Mouse (Mus musculus) lung, postnatal 0 days (tissue): ENCODE results near the gene Dennd2c. TPM values are rescaled to one million over a fixed set of nuclear protein-coding genes. Genes with fewer than 3 reads are reported as not detected.

Experiments used
- ATAC-seq: fragments of 200-750 bp; cut with Nextera tagmentation; 2 replicates; pipeline ENCODE4 v1.8.0; 2017; ENCODE audit warnings: moderate library complexity
- DNase-seq: peaks from one replicate; pipeline ENCODE4 v3.0.0-alpha.2; 2016; ENCODE audit warnings: low spot score
- H3K27ac ChIP-seq: fragments of 300-500 bp; sonication (generic); 2 replicates; pipeline ENCODE4 v1.5.1; 2014; ENCODE audit warnings: antibody characterized with exemption, mild to moderate bottlenecking, low read length, mixed read lengths
- H3K27me3 ChIP-seq: fragments of 300-500 bp; sonication (generic); replicated peaks from 2 replicates; pipeline ENCODE4 v1.6.1; 2014; ENCODE audit warnings: low read length, mixed read lengths; ENCODE audit not compliant: insufficient read depth
- H3K36me3 ChIP-seq: fragments of 300-500 bp; sonication (generic); 2 replicates; pipeline ENCODE4 v1.6.1; 2014; ENCODE audit warnings: low read length, mixed read lengths; ENCODE audit not compliant: insufficient read depth
- H3K4me1 ChIP-seq: fragments of 300-500 bp; sonication (generic); 2 replicates; pipeline ENCODE4 v1.6.1; 2014; ENCODE audit warnings: antibody characterized with exemption, low read depth, low read length, mixed read lengths; ENCODE audit not compliant: insufficient read depth
- H3K4me2 ChIP-seq: fragments of 300-500 bp; sonication (generic); replicated peaks from 2 replicates; pipeline ENCODE4 v1.6.1; 2014; ENCODE audit warnings: low read depth, mild to moderate bottlenecking, low read length, moderate library complexity, mixed read lengths
- H3K4me3 ChIP-seq: fragments of 300-500 bp; sonication (generic); 2 replicates; pipeline ENCODE4 v1.5.1; 2014; ENCODE audit warnings: low read depth, low read length
- H3K9ac ChIP-seq: fragments of 300-500 bp; sonication (generic); replicated peaks from 2 replicates; pipeline ENCODE4 v1.6.1; 2014; ENCODE audit warnings: low read depth, mild to moderate bottlenecking
- H3K9me3 ChIP-seq: fragments of 300-500 bp; sonication (generic); 2 replicates; pipeline ENCODE4 v1.6.1; 2016; ENCODE audit warnings: low read length, mixed read lengths
- CTCF ChIP-seq: IDR thresholded peaks from 2 replicates; pipeline ENCODE4 v1.5.1; 2016; ENCODE audit warnings: antibody characterized with exemption, mild to moderate bottlenecking
- EP300 ChIP-seq: IDR thresholded peaks from 2 replicates; pipeline ENCODE4 v1.6.1; 2016; ENCODE audit warnings: antibody characterized with exemption, mild to moderate bottlenecking, control low read depth
- WGBS: fragments of 180-500 bp; shearing (Covaris S2); extraction: QIAGEN DNeasy Blood & Tissue Kit; methylation state at CpG from one replicate; pipeline ENCODE4 v1.1.7; 2014; 5-methylcytosine and 5-hydroxymethylcytosine counted together
- polyA plus RNA-seq: library from polyadenylated mRNA; unstranded; fragments of >200 nt; fragmentation: Nextera tagmentation; extraction: Ambion mirVana; gene quantifications from 2 replicates; pipeline ENCODE4 v1.2.1, GENCODE M21; 2015

Dennd2c gene
- polyA plus RNA-seq, 1 experiment from 2014 or later = 3.4 TPM

GRCm38 (mm10) chr3:103146330-103147166, 44.1 kb downstream of the Dennd2c start:
- H3K27ac ChIP-seq = no peak overlapping the region
- no peaks in the 10 kb centered on the region for H3K4me1 ChIP-seq
- H3K27me3 ChIP-seq = no peaks in the 10 kb centered on the region
- ATAC-seq = no peak
- no peak for TF ChIP-seq CTCF
- TF ChIP-seq EP300 = no peak
- 69% methylated on average over 23 of the region's 23 CpGs for WGBS
- no peak overlapping the region for H3K9ac ChIP-seq
- no peak overlapping the region for H3K4me2 ChIP-seq
- H3K9me3 ChIP-seq = no peaks in the 10 kb centered on the region
- DNase-seq = no peak
- H3K4me3 ChIP-seq = no peak overlapping the region
- H3K36me3 ChIP-seq = peaks cover 15% of the 10 kb centered on the region; the same call in 1 of the 2 replicates

DNA sequence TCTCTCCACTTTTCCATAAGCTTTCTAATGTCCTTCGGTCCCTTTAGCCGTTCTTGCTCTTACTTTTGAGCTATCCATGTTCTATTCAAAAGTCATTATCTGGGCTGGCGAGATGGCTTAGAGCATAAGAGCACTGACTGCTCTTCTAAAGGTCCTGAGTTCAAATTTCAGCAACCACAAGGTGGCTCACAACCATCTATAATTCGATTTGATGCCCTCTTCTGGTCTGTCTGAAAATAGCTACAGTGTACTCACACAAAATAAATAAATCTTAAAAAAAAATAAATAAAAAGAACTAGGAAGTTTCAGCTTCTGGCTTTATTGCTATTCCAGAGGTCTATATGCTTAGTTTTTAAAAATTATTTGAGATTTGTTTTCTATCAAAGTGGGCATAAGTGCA, 45.4 kb downstream of the Dennd2c start:
- Histone ChIP-seq H3K4me1 (no peaks in the 10 kb centered on the region), H3K9ac (no peak overlapping the region), H3K27ac (no peak overlapping the region), H3K27me3 (no peaks in the 10 kb centered on the region), H3K36me3 (peaks cover 18% of the 10 kb centered on the region; the same call in 1 of the 2 replicates), H3K4me3 (no peak overlapping the region), H3K9me3 (no peaks in the 10 kb centered on the region), H3K4me2 (no peak overlapping the region)
- no peak for DNase-seq
- ATAC-seq = no peak
- 81% methylated on average over 4 of the region's 4 CpGs for WGBS
- no peak for TF ChIP-seq EP300
- peak; percentile 29; the same call in 1 of the 2 replicates for TF ChIP-seq CTCF

DNA sequence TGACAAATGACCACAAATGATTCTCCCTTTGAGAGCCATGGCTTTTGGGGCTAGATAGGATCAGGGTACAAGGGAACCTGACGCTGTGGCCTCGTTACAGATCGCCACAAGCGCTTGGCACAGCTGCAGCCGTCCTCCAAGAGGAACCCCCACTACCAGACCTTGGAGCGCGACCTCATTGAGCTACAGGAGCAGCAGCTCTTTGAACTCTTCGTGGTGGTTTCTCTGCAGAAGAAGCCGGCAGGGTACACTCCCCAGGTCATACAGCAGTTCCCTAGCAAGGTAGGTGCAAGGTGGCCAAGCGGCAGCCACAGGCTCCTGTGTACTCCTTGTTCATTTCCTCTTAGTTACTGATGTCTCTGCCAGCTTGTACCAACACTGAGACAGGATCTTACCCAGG, 46.5 kb downstream of the Dennd2c start:
- DNase-seq = no peak
- peaks cover 24% of the 10 kb centered on the region for H3K36me3 ChIP-seq
- no peak for ATAC-seq
- H3K9ac ChIP-seq = no peak overlapping the region
- no peak for TF ChIP-seq CTCF
- TF ChIP-seq EP300 = no peak
- H3K27me3 ChIP-seq = no peaks in the 10 kb centered on the region
- no peaks in the 10 kb centered on the region for H3K9me3 ChIP-seq
- 78% methylated on average over 10 of the region's 10 CpGs for WGBS
- no peak overlapping the region for H3K27ac ChIP-seq
- no peak overlapping the region for H3K4me2 ChIP-seq
- no peak overlapping the region for H3K4me3 ChIP-seq
- no peaks in the 10 kb centered on the region for H3K4me1 ChIP-seq

GRCm38 (mm10) chr3:103153761-103154160, 51.4 kb downstream of the Dennd2c start:
- DNase-seq (peak; percentile 23), ATAC-seq (no peak)

GRCm38 (mm10) chr3:103159232-103159900, 57.0 kb downstream of the Dennd2c start:
- Histone ChIP-seq H3K4me2 (no peak overlapping the region), H3K27ac (no peak overlapping the region), H3K9me3 (no peaks in the 10 kb centered on the region), H3K4me3 (no peak overlapping the region), H3K36me3 (peaks cover 13% of the 10 kb centered on the region; the same call in 1 of the 2 replicates), H3K27me3 (no peaks in the 10 kb centered on the region), H3K9ac (no peak overlapping the region), H3K4me1 (no peaks in the 10 kb centered on the region)
- DNase-seq (no peak), ATAC-seq (no peak)
- no peak for TF ChIP-seq CTCF
- no peak for TF ChIP-seq EP300
- WGBS = 44% methylated on average over 3 of the region's 3 CpGs

More at GRCm38 (mm10) chr3:103153761-103154160, 51.4 kb downstream of the Dennd2c start:
- Histone ChIP-seq H3K4me3 (no peak overlapping the region), H3K9me3 (no peaks in the 10 kb centered on the region), H3K4me1 (no peaks in the 10 kb centered on the region), H3K36me3 (peaks cover 31% of the 10 kb centered on the region), H3K4me2 (no peak overlapping the region), H3K9ac (no peak overlapping the region), H3K27ac (no peak overlapping the region), H3K27me3 (no peaks in the 10 kb centered on the region)
- TF ChIP-seq CTCF (peak; percentile 74), EP300 (no peak)

DNA sequence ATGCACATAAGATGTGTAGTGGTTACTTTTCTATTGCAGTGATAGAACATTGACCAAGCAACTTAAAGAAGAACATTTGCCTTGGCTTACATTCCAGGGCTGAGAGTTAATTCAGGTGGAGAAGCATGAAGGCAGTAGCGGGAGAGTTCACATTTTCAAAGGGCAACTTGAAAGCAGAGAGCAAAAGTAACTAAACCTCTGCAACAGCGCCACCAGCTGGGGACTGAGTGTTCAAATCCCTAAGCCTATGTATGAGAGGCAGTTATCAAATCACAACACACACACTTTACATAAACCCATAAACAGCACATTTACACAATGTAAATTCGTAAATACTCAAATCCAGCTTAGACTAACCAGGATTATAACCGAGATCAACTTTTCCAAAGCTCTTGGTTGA, 67.4 kb downstream of the Dennd2c start:
- TF ChIP-seq CTCF (peak; percentile 87), EP300 (no peak)
- H3K9ac ChIP-seq = no peak overlapping the region
- no peak overlapping the region for H3K4me3 ChIP-seq
- peak; percentile 18 for ATAC-seq
- WGBS = 19% methylated on average over 4 of the region's 4 CpGs
- H3K27me3 ChIP-seq = no peaks in the 10 kb centered on the region
- no peak overlapping the region for H3K4me2 ChIP-seq
- H3K27ac ChIP-seq = no peak overlapping the region
- peaks cover 13% of the 10 kb centered on the region; the same call in 1 of the 2 replicates for H3K36me3 ChIP-seq
- peaks cover 7% of the 10 kb centered on the region; the same call in 1 of the 2 replicates for H3K4me1 ChIP-seq
- H3K9me3 ChIP-seq = no peaks in the 10 kb centered on the region
- peak; percentile 89 for DNase-seq
